Mouse (Mus musculus): ENCODE measurements around the gene 4930432M17Rik. TPM values are rescaled to one million over a fixed set of nuclear protein-coding genes. Genes with fewer than 3 reads are reported as not detected.

The 4930432M17Rik gene
- polyA plus RNA-seq, 1 experiment from 2014 or later, result not detected

DNA sequence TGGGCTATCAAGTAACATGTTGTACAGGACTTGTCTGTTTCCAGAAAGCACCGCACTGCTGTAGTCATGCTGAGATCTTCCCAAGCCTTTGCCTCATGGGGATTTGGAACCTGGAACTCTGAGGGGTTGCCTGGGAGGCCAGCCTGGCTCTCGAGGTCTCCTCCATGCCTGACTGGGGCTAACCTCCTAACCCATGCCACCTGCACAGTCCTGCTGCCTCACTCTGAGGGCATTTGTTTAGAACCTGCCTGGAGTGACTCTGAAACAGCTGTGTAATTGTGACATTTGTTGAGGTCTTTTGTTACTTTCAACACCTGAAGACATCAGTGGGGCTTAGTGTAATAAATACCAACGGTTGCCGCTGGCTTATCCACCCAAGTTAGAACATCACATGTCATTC, 41.7 kb downstream of the 4930432M17Rik start:
- 71% methylated on average over 4 of the region's 4 CpGs for WGBS
- H3K27me3 ChIP-seq (ENCODE audit: control insufficient read depth, insufficient read depth, low read length), result no peaks in the 10 kb centered on the region
- no peak overlapping the region for H3K4me2 ChIP-seq
- H3K27ac ChIP-seq (ENCODE audit: low read depth, low read length), result no peak overlapping the region
- no peaks in the 10 kb centered on the region for H3K4me1 ChIP-seq (ENCODE audit: control insufficient read depth, insufficient read depth, low read length)
- H3K9ac ChIP-seq (ENCODE audit: low read length), result no peak overlapping the region
- no peak overlapping the region for H3K4me3 ChIP-seq (ENCODE audit: low read depth, low read length)
- no peak for ATAC-seq (ENCODE audit: low FRiP score)
- no peaks in the 10 kb centered on the region for H3K36me3 ChIP-seq (ENCODE audit: control insufficient read depth, insufficient read depth, low read length)
- no peaks in the 10 kb centered on the region for H3K9me3 ChIP-seq (ENCODE audit: control insufficient read depth, low read length)
- DNase-seq (ENCODE audit: low spot score, missing footprints), result no peak

DNA sequence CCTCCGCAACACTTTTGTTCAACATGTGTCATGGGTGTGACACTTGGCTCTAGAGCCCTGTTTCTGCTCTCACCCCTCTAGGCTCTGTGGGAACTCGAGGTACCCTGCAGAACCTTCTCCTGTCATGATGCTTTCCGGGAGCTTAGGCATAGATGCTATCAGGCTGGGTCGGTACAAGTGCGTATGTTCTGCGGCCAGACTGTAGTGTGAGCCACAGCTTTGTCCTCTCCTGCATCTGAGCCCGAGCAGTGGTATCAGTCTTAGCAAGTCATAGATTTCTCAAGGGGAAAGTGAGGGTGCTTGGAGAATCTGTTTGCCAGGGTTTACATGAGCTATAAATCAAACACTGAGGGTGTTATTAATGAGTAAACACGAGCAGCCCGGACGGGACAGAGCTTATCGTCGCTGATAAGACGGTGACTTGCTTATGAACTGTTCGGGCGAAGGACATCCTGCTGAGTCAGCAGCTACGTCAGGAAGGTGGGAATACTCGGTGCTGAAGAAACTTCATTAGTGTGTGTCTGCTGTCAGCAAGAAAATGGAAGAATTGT, 42.7 kb downstream of the 4930432M17Rik start:
- WGBS, result 84% methylated on average over 17 of the region's 17 CpGs
- H3K9me3 ChIP-seq (ENCODE audit: control insufficient read depth, low read length), result no peaks in the 10 kb centered on the region
- ATAC-seq (ENCODE audit: low FRiP score), result no peak

GRCm38 (mm10) chr3:121713816-121714215, 43.3 kb downstream of the 4930432M17Rik start:
- no peaks in the 10 kb centered on the region for H3K36me3 ChIP-seq (ENCODE audit: control insufficient read depth, insufficient read depth, low read length)
- no peaks in the 10 kb centered on the region for H3K9me3 ChIP-seq (ENCODE audit: control insufficient read depth, low read length)
- ATAC-seq (ENCODE audit: low FRiP score), result no peak
- no peak for DNase-seq (ENCODE audit: low spot score, missing footprints)
- no peak overlapping the region for H3K27ac ChIP-seq (ENCODE audit: low read depth, low read length)
- H3K4me1 ChIP-seq (ENCODE audit: control insufficient read depth, insufficient read depth, low read length), result no peaks in the 10 kb centered on the region
- H3K9ac ChIP-seq (ENCODE audit: low read length), result no peak overlapping the region
- no peak overlapping the region for H3K4me2 ChIP-seq
- 89% methylated on average over 8 of the region's 8 CpGs for WGBS
- no peak overlapping the region for H3K4me3 ChIP-seq (ENCODE audit: low read depth, low read length)
- H3K27me3 ChIP-seq (ENCODE audit: control insufficient read depth, insufficient read depth, low read length), result no peaks in the 10 kb centered on the region; the same call in 1 of the 2 replicates

More for the DNA sequence above, 42.7 kb downstream of the 4930432M17Rik start:
- no peak overlapping the region for H3K4me2 ChIP-seq
- no peak overlapping the region for H3K27ac ChIP-seq (ENCODE audit: low read depth, low read length)
- no peak overlapping the region for H3K4me3 ChIP-seq (ENCODE audit: low read depth, low read length)
- H3K9ac ChIP-seq (ENCODE audit: low read length), result no peak overlapping the region
- no peak for DNase-seq (ENCODE audit: low spot score, missing footprints)
- H3K36me3 ChIP-seq (ENCODE audit: control insufficient read depth, insufficient read depth, low read length), result no peaks in the 10 kb centered on the region
- no peaks in the 10 kb centered on the region for H3K4me1 ChIP-seq (ENCODE audit: control insufficient read depth, insufficient read depth, low read length)
- H3K27me3 ChIP-seq (ENCODE audit: control insufficient read depth, insufficient read depth, low read length), result no peaks in the 10 kb centered on the region; the same call in 1 of the 2 replicates

GRCm38 (mm10) chr3:121714461-121714860, 43.9 kb downstream of the 4930432M17Rik start:
- Histone ChIP-seq H3K36me3 (ENCODE audit: control insufficient read depth, insufficient read depth, low read length) (no peaks in the 10 kb centered on the region), H3K27ac (ENCODE audit: low read depth, low read length) (no peak overlapping the region), H3K4me3 (ENCODE audit: low read depth, low read length) (no peak overlapping the region), H3K27me3 (ENCODE audit: control insufficient read depth, insufficient read depth, low read length) (no peaks in the 10 kb centered on the region; the same call in 1 of the 2 replicates), H3K4me2 (no peak overlapping the region), H3K4me1 (ENCODE audit: control insufficient read depth, insufficient read depth, low read length) (no peaks in the 10 kb centered on the region), H3K9ac (ENCODE audit: low read length) (no peak overlapping the region), H3K9me3 (ENCODE audit: control insufficient read depth, low read length) (no peaks in the 10 kb centered on the region)
- WGBS, result 89% methylated on average over 2 of the region's 2 CpGs
- ATAC-seq (ENCODE audit: low FRiP score), result no peak
- DNase-seq (ENCODE audit: low spot score, missing footprints), result no peak

DNA sequence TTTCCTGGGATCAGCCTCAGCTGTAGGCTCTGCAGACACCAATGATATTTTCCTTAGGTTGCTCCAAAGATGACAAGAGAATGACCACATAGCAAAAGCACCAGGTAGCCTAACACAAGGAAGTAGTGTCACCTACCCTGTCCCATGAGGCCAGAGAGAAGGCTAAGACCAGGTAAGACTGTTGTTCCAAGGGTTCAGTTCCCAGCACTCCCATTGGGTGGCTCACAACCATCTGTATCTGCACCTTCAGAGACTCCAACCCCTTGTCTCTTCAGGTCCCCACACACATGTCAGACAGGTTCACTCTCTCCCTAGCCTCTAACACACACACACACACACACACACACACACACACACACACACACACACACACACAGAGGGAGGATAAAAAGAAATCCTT, 44.8 kb downstream of the 4930432M17Rik start:
- H3K9ac ChIP-seq (ENCODE audit: low read length), result no peak overlapping the region
- no peak overlapping the region for H3K4me3 ChIP-seq (ENCODE audit: low read depth, low read length)
- ATAC-seq (ENCODE audit: low FRiP score) (no peak), DNase-seq (ENCODE audit: low spot score, missing footprints) (no peak)
- no peaks in the 10 kb centered on the region for H3K36me3 ChIP-seq (ENCODE audit: control insufficient read depth, insufficient read depth, low read length)
- H3K27me3 ChIP-seq (ENCODE audit: control insufficient read depth, insufficient read depth, low read length), result no peaks in the 10 kb centered on the region; the same call in 1 of the 2 replicates
- no peak overlapping the region for H3K27ac ChIP-seq (ENCODE audit: low read depth, low read length)
- H3K4me2 ChIP-seq, result no peak overlapping the region
- H3K4me1 ChIP-seq (ENCODE audit: control insufficient read depth, insufficient read depth, low read length), result no peaks in the 10 kb centered on the region
- H3K9me3 ChIP-seq (ENCODE audit: control insufficient read depth, low read length), result no peaks in the 10 kb centered on the region

DNA sequence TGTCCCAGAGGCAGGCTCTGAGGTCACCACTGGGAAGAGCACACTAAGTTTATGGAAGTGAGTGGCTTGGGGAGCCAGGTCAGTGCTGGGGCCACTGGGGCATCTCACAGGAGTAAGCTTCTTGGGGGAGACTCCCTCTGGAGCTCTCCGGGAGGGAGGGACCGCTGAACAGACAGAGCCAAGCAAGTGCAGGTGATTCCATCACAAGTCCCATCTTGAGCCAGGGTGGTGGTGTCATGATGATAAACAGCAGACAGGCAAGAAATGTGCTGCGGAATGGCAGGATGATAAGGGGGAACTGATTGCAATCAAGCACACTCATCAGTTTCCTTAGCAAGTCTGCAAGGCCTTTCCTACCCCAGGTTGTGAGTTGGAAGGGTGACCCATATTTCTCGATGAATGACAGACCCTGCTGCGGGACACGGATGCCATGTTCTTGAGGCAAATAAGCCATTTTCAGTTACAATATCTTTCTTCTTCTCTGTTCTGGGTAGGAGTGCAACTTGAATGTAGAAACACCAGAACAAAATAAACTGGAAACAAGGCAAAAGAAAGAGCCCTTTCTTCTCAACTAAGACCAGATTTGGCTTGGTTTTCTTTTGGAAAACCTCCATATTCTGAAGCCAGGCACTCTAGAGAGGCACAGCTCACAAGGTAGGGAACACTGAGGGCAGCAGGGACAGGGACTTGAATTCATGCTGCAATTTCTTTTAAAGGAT, 45.3 kb downstream of the 4930432M17Rik start:
- Histone ChIP-seq H3K27me3 (ENCODE audit: control insufficient read depth, insufficient read depth, low read length) (no peaks in the 10 kb centered on the region; the same call in 1 of the 2 replicates), H3K4me1 (ENCODE audit: control insufficient read depth, insufficient read depth, low read length) (no peaks in the 10 kb centered on the region), H3K9me3 (ENCODE audit: control insufficient read depth, low read length) (no peaks in the 10 kb centered on the region), H3K9ac (ENCODE audit: low read length) (no peak overlapping the region), H3K27ac (ENCODE audit: low read depth, low read length) (no peak overlapping the region), H3K4me2 (no peak overlapping the region), H3K36me3 (ENCODE audit: control insufficient read depth, insufficient read depth, low read length) (no peaks in the 10 kb centered on the region), H3K4me3 (ENCODE audit: low read depth, low read length) (no peak overlapping the region)
- DNase-seq (ENCODE audit: low spot score, missing footprints), result no peak
- 89% methylated on average over 6 of the region's 6 CpGs for WGBS
- no peak for ATAC-seq (ENCODE audit: low FRiP score)

- H3K9me3 ChIP-seq (ENCODE audit: control insufficient read depth, low read length), result no peaks in the 10 kb centered on the region
- H3K4me3 ChIP-seq (ENCODE audit: low read depth, low read length), result no peak overlapping the region
- peaks cover under 1% of the 10 kb centered on the region; the same call in 1 of the 2 replicates for H3K27me3 ChIP-seq (ENCODE audit: control insufficient read depth, insufficient read depth, low read length)
- ATAC-seq (ENCODE audit: low FRiP score) (no peak), DNase-seq (ENCODE audit: low spot score, missing footprints) (no peak)
- H3K9ac ChIP-seq (ENCODE audit: low read length), result no peak overlapping the region
- no peak overlapping the region for H3K4me2 ChIP-seq
- peaks cover 1% of the 10 kb centered on the region; the same call in 1 of the 2 replicates for H3K4me1 ChIP-seq (ENCODE audit: control insufficient read depth, insufficient read depth, low read length)
- no peak overlapping the region for H3K27ac ChIP-seq (ENCODE audit: low read depth, low read length)
- H3K36me3 ChIP-seq (ENCODE audit: control insufficient read depth, insufficient read depth, low read length), result no peaks in the 10 kb centered on the region
- 89% methylated on average over 5 of the region's 5 CpGs for WGBS
Measured at GRCm38 (mm10) chr3:121716480-121716879, 45.9 kb downstream of the 4930432M17Rik start.

- DNase-seq (ENCODE audit: low spot score, missing footprints) (no peak), ATAC-seq (ENCODE audit: low FRiP score) (no peak)
- H3K27me3 ChIP-seq (ENCODE audit: control insufficient read depth, insufficient read depth, low read length), result peaks cover 15% of the 10 kb centered on the region
- 81% methylated on average over 8 of the region's 8 CpGs for WGBS
- no peaks in the 10 kb centered on the region for H3K36me3 ChIP-seq (ENCODE audit: control insufficient read depth, insufficient read depth, low read length)
- H3K4me1 ChIP-seq (ENCODE audit: control insufficient read depth, insufficient read depth, low read length), result peaks cover 15% of the 10 kb centered on the region
- H3K27ac ChIP-seq (ENCODE audit: low read depth, low read length), result no peak overlapping the region
- no peak overlapping the region for H3K9ac ChIP-seq (ENCODE audit: low read length)
- no peak overlapping the region for H3K4me3 ChIP-seq (ENCODE audit: low read depth, low read length)
- H3K9me3 ChIP-seq (ENCODE audit: control insufficient read depth, low read length), result no peaks in the 10 kb centered on the region
- no peak overlapping the region for H3K4me2 ChIP-seq
Measured at GRCm38 (mm10) chr3:121718679-121719078, 48.1 kb downstream of the 4930432M17Rik start.

- Histone ChIP-seq H3K4me3 (ENCODE audit: low read depth, low read length) (no peak overlapping the region), H3K9ac (ENCODE audit: low read length) (no peak overlapping the region), H3K4me1 (ENCODE audit: control insufficient read depth, insufficient read depth, low read length) (peaks cover 20% of the 10 kb centered on the region), H3K27ac (ENCODE audit: low read depth, low read length) (no peak overlapping the region), H3K9me3 (ENCODE audit: control insufficient read depth, low read length) (no peaks in the 10 kb centered on the region), H3K36me3 (ENCODE audit: control insufficient read depth, insufficient read depth, low read length) (no peaks in the 10 kb centered on the region), H3K4me2 (no peak overlapping the region), H3K27me3 (ENCODE audit: control insufficient read depth, insufficient read depth, low read length) (peaks cover 21% of the 10 kb centered on the region)
- WGBS, result 74% methylated on average over 3 of the region's 3 CpGs
- DNase-seq (ENCODE audit: low spot score, missing footprints), result no peak
- ATAC-seq (ENCODE audit: low FRiP score), result no peak
Measured at GRCm38 (mm10) chr3:121719701-121720100, 49.1 kb downstream of the 4930432M17Rik start.
